Mouse (Mus musculus): ENCODE data around the gene Nedd4. TPM values are rescaled to one million over a fixed set of nuclear protein-coding genes. Genes with fewer than 3 reads are reported as not detected.

Gene Nedd4
- total and polyA plus RNA-seq, 3 experiments = 167 to 583 (median 216) TPM

DNA sequence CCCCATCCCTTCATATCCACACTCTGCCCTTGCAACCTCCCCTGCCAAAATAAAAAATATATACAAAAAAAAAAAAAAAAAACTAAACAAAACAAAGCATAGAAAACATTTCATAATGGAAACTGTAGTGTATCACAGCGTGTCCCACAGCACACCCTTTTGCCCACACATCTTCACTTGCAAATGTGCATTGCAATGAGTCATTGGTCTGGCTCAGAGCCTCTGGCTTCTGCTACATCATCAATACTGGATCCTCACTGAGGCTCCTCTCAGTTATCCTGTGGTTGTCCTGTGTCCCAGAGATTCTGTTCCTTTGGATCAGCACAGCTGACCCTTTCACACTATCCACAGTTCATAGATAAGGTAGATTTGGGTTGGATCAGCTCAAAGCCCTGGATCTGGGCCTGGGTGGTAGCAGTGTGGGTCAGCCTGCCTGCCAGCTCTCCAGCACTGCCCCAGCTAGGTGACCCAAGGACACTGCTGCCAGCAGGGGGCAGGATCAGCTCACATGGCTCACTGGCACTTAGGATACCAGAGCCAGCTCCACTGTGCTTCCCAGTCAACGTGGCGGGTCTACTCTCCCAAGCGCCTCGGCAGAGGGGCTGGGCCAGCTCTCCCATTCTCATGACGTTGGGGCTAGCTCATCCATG, 7.4 kb upstream of the Nedd4 start:
- Histone ChIP-seq H3K4me1 (ENCODE audit: control insufficient read depth in 1 of 2, insufficient read depth in 2 of 2, low read length in 2 of 2) (peaks cover 5 to 28% of the 10 kb centered on the region in 2 experiments), H3K79me2 (ENCODE audit: control insufficient read depth, insufficient read depth, low read length, poor library complexity) (no peaks in the 10 kb centered on the region), H3K27me3 (ENCODE audit: control insufficient read depth in 1 of 2, insufficient read depth in 2 of 2, low read length in 2 of 2) (no peaks in the 10 kb centered on the region), H3K4me3 (ENCODE audit: control insufficient read depth in 1 of 2, insufficient read depth in 1 of 2, low read depth in 2 of 2, low read length in 2 of 2) (no peak overlapping the region), H3K9me3 (replicated peaks; ENCODE audit: insufficient read depth, low read length) (no peaks in the 10 kb centered on the region), H3K9ac (ENCODE audit: control insufficient read depth, low read depth, low read length, poor library complexity, severe bottlenecking) (no peak overlapping the region), H3K36me3 (ENCODE audit: control insufficient read depth in 1 of 2, insufficient read depth in 2 of 2, low read length in 2 of 2) (peaks cover 0 to 22% of the 10 kb centered on the region in 2 experiments; a peak in 2 of 4 replicates), H3K27ac (ENCODE audit: control insufficient read depth, low read depth, low read length) (no peak overlapping the region)
- TF ChIP-seq CTCF (IDR thresholded peaks at IDR 0.05 in 2 of 3, conservative IDR thresholded peaks at IDR 0.05 in 1 of 3; ENCODE audit: control insufficient read depth in 1 of 3, insufficient read depth in 1 of 3, low read depth in 2 of 3, low read length in 3 of 3, poor library complexity in 1 of 3, severe bottlenecking in 1 of 3) (peak; percentile 49 to 77 (median 58); a peak in 5 of 6 replicates), CHD1 (IDR thresholded peaks at IDR 0.05; ENCODE audit: low read depth, low read length) (no peak), POLR2AphosphoS5 (IDR thresholded peaks at IDR 0.05; ENCODE audit: borderline replicate concordance, low read depth, low read length) (no peak), ZC3H11A (IDR thresholded peaks at IDR 0.05; ENCODE audit: low read depth, low read length) (peak; percentile 47), POLR2A (IDR thresholded peaks at IDR 0.05; ENCODE audit: control insufficient read depth in 1 of 2, insufficient read depth in 1 of 2, low read depth in 1 of 2, low read length in 2 of 2, poor library complexity in 1 of 2) (no peak), RAD21 (IDR thresholded peaks at IDR 0.05; ENCODE audit: low read depth, low read length) (peak; percentile 50), MXI1 (IDR thresholded peaks at IDR 0.05; ENCODE audit: low read depth, low read length) (no peak), SMC3 (IDR thresholded peaks at IDR 0.05; ENCODE audit: low read depth, low read length) (peak; percentile 55)
- DNase-seq (ENCODE audit: low read depth, low spot score) = peak; percentile 44

DNA sequence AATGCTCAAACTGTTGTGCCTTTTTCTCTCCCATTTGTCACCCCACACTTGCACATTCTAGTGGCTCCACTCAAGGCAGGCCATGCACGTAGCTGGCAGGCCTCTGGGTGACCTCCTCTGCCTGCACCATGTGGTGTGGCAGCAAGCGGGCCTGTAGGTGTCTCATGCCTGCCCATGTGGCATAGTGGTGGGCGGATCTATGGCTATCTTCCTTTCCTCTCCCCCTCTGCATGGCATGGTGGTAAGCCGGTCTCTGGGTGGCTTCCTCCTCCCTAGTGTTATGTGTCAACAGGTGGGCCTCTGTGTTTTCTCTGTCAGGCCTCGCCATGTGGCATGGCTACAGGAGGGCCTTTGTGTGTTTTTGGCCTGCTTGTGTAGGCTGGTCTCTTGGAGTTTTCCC, 6.5 kb upstream of the Nedd4 start:
- H3K79me2 ChIP-seq (ENCODE audit: control insufficient read depth, insufficient read depth, low read length, poor library complexity) = no peaks in the 10 kb centered on the region
- no peak for TF ChIP-seq MAFK (IDR thresholded peaks at IDR 0.05; ENCODE audit: borderline replicate concordance, low read depth, low read length)
- DNase-seq (ENCODE audit: low read depth, low spot score) = no peak
- H3K4me1 ChIP-seq (ENCODE audit: control insufficient read depth in 1 of 2, insufficient read depth in 2 of 2, low read length in 2 of 2) = peaks cover 10 to 28% of the 10 kb centered on the region in 2 experiments
- no peaks in the 10 kb centered on the region for H3K27me3 ChIP-seq (ENCODE audit: control insufficient read depth in 1 of 2, insufficient read depth in 2 of 2, low read length in 2 of 2)
- H3K27ac ChIP-seq (ENCODE audit: control insufficient read depth, low read depth, low read length) = no peak overlapping the region
- H3K9me3 ChIP-seq (replicated peaks; ENCODE audit: insufficient read depth, low read length) = no peaks in the 10 kb centered on the region
- H3K9ac ChIP-seq (ENCODE audit: control insufficient read depth, low read depth, low read length, poor library complexity, severe bottlenecking) = no peak overlapping the region
- no peak overlapping the region for H3K4me3 ChIP-seq (ENCODE audit: control insufficient read depth in 1 of 2, insufficient read depth in 1 of 2, low read depth in 2 of 2, low read length in 2 of 2)
- H3K36me3 ChIP-seq (ENCODE audit: control insufficient read depth in 1 of 2, insufficient read depth in 2 of 2, low read length in 2 of 2) = peaks cover 0 to 25% of the 10 kb centered on the region in 2 experiments; a peak in 2 of 4 replicates

DNA sequence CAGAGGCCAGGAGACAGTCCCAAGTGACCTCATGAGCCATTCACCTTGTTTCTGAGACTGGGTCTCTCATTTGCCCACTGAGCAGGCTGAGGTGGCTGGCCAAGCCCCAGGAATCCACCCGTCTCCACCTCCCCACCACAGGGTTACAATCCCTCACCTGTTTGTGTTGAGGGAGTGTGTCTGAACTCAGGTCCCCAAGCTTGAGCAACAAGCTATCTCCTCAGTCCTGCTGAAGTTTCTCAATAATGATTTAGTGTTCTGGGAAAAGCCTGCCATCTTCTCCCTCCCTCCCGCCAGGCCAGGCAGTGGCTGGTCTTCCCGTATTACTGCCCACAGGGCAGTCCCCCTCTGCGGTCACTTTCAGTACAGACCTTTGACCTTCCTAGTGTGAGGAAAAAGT, 5.7 kb upstream of the Nedd4 start:
- H3K27me3 ChIP-seq (ENCODE audit: control insufficient read depth in 1 of 2, insufficient read depth in 2 of 2, low read length in 2 of 2) = no peaks in the 10 kb centered on the region
- peak overlapping the region; percentile 30 for H3K9ac ChIP-seq (ENCODE audit: control insufficient read depth, low read depth, low read length, poor library complexity, severe bottlenecking)
- peaks cover 0 to 32% of the 10 kb centered on the region in 2 experiments; a peak in 2 of 4 replicates for H3K36me3 ChIP-seq (ENCODE audit: control insufficient read depth in 1 of 2, insufficient read depth in 2 of 2, low read length in 2 of 2)
- peaks cover 17 to 30% of the 10 kb centered on the region in 2 experiments for H3K4me1 ChIP-seq (ENCODE audit: control insufficient read depth in 1 of 2, insufficient read depth in 2 of 2, low read length in 2 of 2)
- peak overlapping the region; percentile 62 for H3K27ac ChIP-seq (ENCODE audit: control insufficient read depth, low read depth, low read length)
- H3K79me2 ChIP-seq (ENCODE audit: control insufficient read depth, insufficient read depth, low read length, poor library complexity) = peaks cover under 1% of the 10 kb centered on the region; the same call in 1 of the 2 replicates
- H3K4me3 ChIP-seq (ENCODE audit: control insufficient read depth in 1 of 2, insufficient read depth in 1 of 2, low read depth in 2 of 2, low read length in 2 of 2) = no peak overlapping the region
- no peak for TF ChIP-seq KAT2A (conservative IDR thresholded peaks at IDR 0.05; ENCODE audit: low read depth, low read length)
- no peak for TF ChIP-seq TCF12 (IDR thresholded peaks at IDR 0.05; ENCODE audit: low read depth, low read length)
- no peak for TF ChIP-seq POLR2AphosphoS2 (IDR thresholded peaks at IDR 0.05; ENCODE audit: low read length)
- no peak for TF ChIP-seq NELFE (IDR thresholded peaks at IDR 0.05; ENCODE audit: low read depth, low read length)
- no peak for TF ChIP-seq MAX (IDR thresholded peaks at IDR 0.05; ENCODE audit: low read length)
- no peak for TF ChIP-seq E2F4 (IDR thresholded peaks at IDR 0.05; ENCODE audit: borderline replicate concordance, low read depth, low read length)
- TF ChIP-seq UBTF (IDR thresholded peaks at IDR 0.05; ENCODE audit: borderline replicate concordance, insufficient read depth, low read depth, low read length) = no peak
- no peak for TF ChIP-seq MAFK (IDR thresholded peaks at IDR 0.05; ENCODE audit: borderline replicate concordance, low read depth, low read length)
- no peak for TF ChIP-seq MXI1 (IDR thresholded peaks at IDR 0.05; ENCODE audit: low read depth, low read length)
- TF ChIP-seq MAZ (IDR thresholded peaks at IDR 0.05; ENCODE audit: low read depth, low read length) = no peak
- no peak for DNase-seq (ENCODE audit: low read depth, low spot score)
- no peaks in the 10 kb centered on the region for H3K9me3 ChIP-seq (replicated peaks; ENCODE audit: insufficient read depth, low read length)
